Mouse (Mus musculus) forebrain, embryonic 14.5 days (tissue): ENCODE results near the gene Itgad. TPM values are rescaled to one million over a fixed set of nuclear protein-coding genes. Genes with fewer than 3 reads are reported as not detected.

Experiments used
- ATAC-seq: fragments of 200-750 bp; cut with Nextera tagmentation; 2 replicates; pipeline ENCODE4 v1.8.0; 2017; ENCODE audit warnings: mild to moderate bottlenecking, moderate library complexity
- DNase-seq: peaks from one replicate; pipeline ENCODE4 v3.0.0-alpha.2; 2015; ENCODE audit warnings: low spot score
- H3K27ac ChIP-seq: fragments of 300-500 bp; sonication (generic); 2 replicates; pipeline ENCODE4 v1.5.1; 2014; ENCODE audit warnings: low read depth, mild to moderate bottlenecking, control low read depth, low read length, moderate library complexity
- H3K27me3 ChIP-seq: fragments of 300-500 bp; sonication (generic); replicated peaks from 2 replicates; pipeline ENCODE4 v1.6.1; 2014; ENCODE audit warnings: low read length, control low read depth, mixed read lengths; ENCODE audit not compliant: control insufficient read depth, insufficient read depth
- H3K36me3 ChIP-seq: fragments of 300-500 bp; sonication (generic); 2 replicates; pipeline ENCODE4 v1.6.1; 2014; ENCODE audit warnings: low read length, control low read depth; ENCODE audit not compliant: control insufficient read depth, insufficient read depth
- H3K4me1 ChIP-seq: fragments of 300-500 bp; sonication (generic); 2 replicates; pipeline ENCODE4 v1.6.1; 2014; ENCODE audit warnings: antibody characterized with exemption, low read length, control low read depth; ENCODE audit not compliant: control insufficient read depth, insufficient read depth
- H3K4me2 ChIP-seq: fragments of 300-500 bp; sonication (generic); 2 replicates; pipeline ENCODE4 v1.6.1; 2014; ENCODE audit warnings: mild to moderate bottlenecking, control low read depth, low read length
- H3K4me3 ChIP-seq: fragments of 300-500 bp; sonication (generic); 2 replicates; pipeline ENCODE4 v1.5.1; 2014; ENCODE audit warnings: low read depth, low read length, control low read depth
- H3K9ac ChIP-seq: fragments of 300-500 bp; sonication (generic); 2 replicates; pipeline ENCODE4 v1.6.1; 2014; ENCODE audit warnings: mild to moderate bottlenecking, low read length, control low read depth, moderate library complexity
- H3K9me3 ChIP-seq: fragments of 300-500 bp; sonication (generic); replicated peaks from 2 replicates; pipeline ENCODE4 v1.6.1; 2016; ENCODE audit warnings: low read length, control low read depth, mixed read lengths; ENCODE audit not compliant: control insufficient read depth
- WGBS: fragments of 180-500 bp; shearing (Covaris S2); extraction: QIAGEN DNeasy Blood & Tissue Kit; methylation state at CpG from one replicate; pipeline ENCODE4 v1.1.7; 2014; 5-methylcytosine and 5-hydroxymethylcytosine counted together
- polyA plus RNA-seq: library from polyadenylated mRNA; unstranded; fragments of >200 nt; fragmentation: Nextera tagmentation; extraction: Ambion mirVana; gene quantifications from 2 replicates; pipeline ENCODE4 v1.2.1, GENCODE M21; 2014

Itgad gene
- polyA plus RNA-seq, 1 experiment from 2014 or later, result not detected

DNA sequence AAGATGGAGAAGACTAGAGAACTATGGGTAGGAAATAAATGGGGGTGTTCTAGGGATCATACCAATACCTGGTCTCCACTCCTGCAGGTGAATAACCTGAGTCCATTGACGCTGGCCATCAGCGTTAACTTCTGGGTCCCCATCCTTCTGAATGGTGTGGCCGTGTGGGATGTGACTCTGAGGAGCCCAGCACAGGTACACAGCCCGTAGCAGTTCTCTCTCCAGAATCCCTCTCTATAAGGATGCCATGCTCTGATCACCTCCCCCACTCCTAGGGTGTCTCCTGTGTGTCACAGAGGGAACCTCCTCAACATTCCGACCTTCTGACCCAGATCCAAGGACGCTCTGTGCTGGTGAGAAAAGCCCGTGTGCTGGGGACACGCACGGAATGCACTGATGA, 48.9 kb downstream of the Itgad start:
- no peak overlapping the region for H3K4me2 ChIP-seq
- no peaks in the 10 kb centered on the region for H3K9me3 ChIP-seq
- no peaks in the 10 kb centered on the region for H3K4me1 ChIP-seq
- H3K4me3 ChIP-seq, result no peak overlapping the region
- 82% methylated on average over 9 of the region's 9 CpGs for WGBS
- H3K27ac ChIP-seq, result no peak overlapping the region
- H3K27me3 ChIP-seq, result no peaks in the 10 kb centered on the region
- no peaks in the 10 kb centered on the region for H3K36me3 ChIP-seq
- ATAC-seq, result no peak
- no peak for DNase-seq
- no peak overlapping the region for H3K9ac ChIP-seq

DNA sequence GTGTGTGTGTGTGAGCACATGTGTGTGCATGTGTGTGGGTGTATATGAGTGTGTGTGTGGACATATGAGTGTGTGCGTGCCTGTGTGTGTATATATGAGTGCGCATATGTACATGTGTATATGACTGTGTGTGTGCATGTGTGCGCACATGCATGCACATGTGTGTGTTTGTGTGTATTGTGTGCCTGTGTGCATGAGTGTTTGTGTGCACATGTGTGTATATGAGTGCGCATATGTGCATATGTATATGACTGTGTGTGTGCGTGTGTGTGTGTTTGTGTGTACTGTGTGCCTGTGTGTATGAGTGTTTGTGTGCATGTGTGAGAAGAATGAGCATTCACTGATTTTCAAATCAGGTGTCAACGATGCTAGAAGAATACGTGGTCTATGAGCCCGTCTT, 50.0 kb downstream of the Itgad start:
- Histone ChIP-seq H3K9me3 (no peaks in the 10 kb centered on the region), H3K27me3 (no peaks in the 10 kb centered on the region), H3K27ac (no peak overlapping the region), H3K36me3 (no peaks in the 10 kb centered on the region), H3K9ac (no peak overlapping the region), H3K4me1 (no peaks in the 10 kb centered on the region), H3K4me3 (no peak overlapping the region), H3K4me2 (no peak overlapping the region)
- 88% methylated on average over 8 of the region's 8 CpGs for WGBS
- DNase-seq (no peak), ATAC-seq (no peak)

- Histone ChIP-seq H3K4me2 (no peak overlapping the region), H3K27ac (no peak overlapping the region), H3K4me1 (no peaks in the 10 kb centered on the region), H3K4me3 (no peak overlapping the region), H3K27me3 (no peaks in the 10 kb centered on the region), H3K9me3 (no peaks in the 10 kb centered on the region), H3K9ac (no peak overlapping the region), H3K36me3 (no peaks in the 10 kb centered on the region)
- WGBS, result 86% methylated on average over 18 of the region's 18 CpGs
- DNase-seq (no peak), ATAC-seq (no peak)
These were observed 51.5 kb downstream of the Itgad start for GRCm38 (mm10) chr7:128205695-128206094.

GRCm38 (mm10) chr7:128206152-128206551, 52.0 kb downstream of the Itgad start, which contains the start of gene Cox6a2:
Cox6a2 (minus strand) TSS chr7:128206387.
- Histone ChIP-seq H3K4me3 (no peak within 1 kb of the TSS), H3K4me1 (no peaks in the 10 kb centered on the region), H3K9me3 (no peaks in the 10 kb centered on the region), H3K27me3 (no peaks in the 10 kb centered on the region), H3K36me3 (no peaks in the 10 kb centered on the region), H3K9ac (no peak within 1 kb of the TSS), H3K4me2 (no peak within 1 kb of the TSS), H3K27ac (no peak within 1 kb of the TSS)
- DNase-seq (no peak), ATAC-seq (no peak)
- WGBS, result 74% methylated on average over 6 of the region's 6 CpGs

DNA sequence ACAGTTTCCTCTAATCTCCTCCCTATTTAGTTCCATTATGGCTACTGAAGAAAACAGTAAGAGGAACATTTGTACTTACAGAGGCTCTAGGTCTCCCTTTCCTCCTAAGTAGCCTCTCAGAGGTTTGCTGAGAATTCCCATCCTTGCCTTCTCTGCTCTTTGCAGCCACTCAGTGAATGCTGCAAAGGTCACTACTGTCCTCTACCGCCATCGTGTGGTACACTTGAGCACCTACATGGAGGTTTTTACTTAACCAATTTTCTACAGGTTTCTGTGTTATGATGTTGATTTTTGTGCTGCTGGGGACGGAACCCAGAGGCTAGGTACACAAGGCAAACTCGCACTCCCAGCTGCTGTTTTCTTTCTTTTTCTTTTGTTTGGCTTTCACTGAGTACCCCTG, 54.0 kb downstream of the Itgad start:
- Histone ChIP-seq H3K4me3 (no peak overlapping the region), H3K36me3 (no peaks in the 10 kb centered on the region), H3K9ac (no peak overlapping the region), H3K4me2 (no peak overlapping the region), H3K4me1 (no peaks in the 10 kb centered on the region), H3K9me3 (no peaks in the 10 kb centered on the region), H3K27me3 (no peaks in the 10 kb centered on the region), H3K27ac (no peak overlapping the region)
- whole genome bisulfite sequencing, result 5% methylated on average over 4 of the region's 4 CpGs
- no peak for ATAC-seq
- DNase-seq, result peak; percentile 88

GRCm38 (mm10) chr7:128209826-128210225, 55.6 kb downstream of the Itgad start:
- no peaks in the 10 kb centered on the region for H3K36me3 ChIP-seq
- H3K27ac ChIP-seq, result no peak overlapping the region
- no peak for ATAC-seq
- H3K4me3 ChIP-seq, result no peak overlapping the region
- 68% methylated on average over 3 of the region's 3 CpGs for WGBS
- no peaks in the 10 kb centered on the region for H3K9me3 ChIP-seq
- no peak overlapping the region for H3K9ac ChIP-seq
- H3K27me3 ChIP-seq, result no peaks in the 10 kb centered on the region
- no peak overlapping the region for H3K4me2 ChIP-seq
- H3K4me1 ChIP-seq, result no peaks in the 10 kb centered on the region
- no peak for DNase-seq

DNA sequence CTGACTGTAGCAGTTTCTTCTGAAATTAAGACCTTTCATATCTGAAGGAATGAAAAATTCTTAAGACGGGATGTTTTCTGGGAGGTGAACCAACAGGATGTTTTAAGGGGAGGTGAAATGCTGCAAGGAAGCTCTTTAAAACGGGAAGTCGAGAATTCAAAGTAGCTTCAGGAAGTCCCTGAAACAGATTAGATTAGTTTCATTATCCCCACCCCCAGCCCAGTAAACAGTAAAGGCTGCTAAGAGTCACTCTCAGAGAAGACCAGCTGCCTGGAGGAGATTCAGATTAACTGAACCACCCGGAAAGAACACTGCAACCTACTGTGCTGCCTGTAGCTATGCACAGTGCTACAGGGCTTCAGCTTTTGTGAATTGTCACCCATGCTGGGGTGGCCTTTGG, 65.8 kb downstream of the Itgad start:
- H3K27ac ChIP-seq, result no peak overlapping the region
- no peaks in the 10 kb centered on the region for H3K4me1 ChIP-seq
- H3K27me3 ChIP-seq, result no peaks in the 10 kb centered on the region
- ATAC-seq (no peak), DNase-seq (no peak)
- H3K36me3 ChIP-seq, result no peaks in the 10 kb centered on the region
- H3K4me3 ChIP-seq, result no peak overlapping the region
- H3K9ac ChIP-seq, result no peak overlapping the region
- no peak overlapping the region for H3K4me2 ChIP-seq
- H3K9me3 ChIP-seq, result no peaks in the 10 kb centered on the region
- 88% methylated on average over 4 of the region's 4 CpGs for WGBS

GRCm38 (mm10) chr7:128220936-128221335, 66.8 kb downstream of the Itgad start:
- Histone ChIP-seq H3K27ac (no peak overlapping the region), H3K4me2 (no peak overlapping the region), H3K9ac (no peak overlapping the region), H3K4me1 (no peaks in the 10 kb centered on the region), H3K4me3 (no peak overlapping the region), H3K27me3 (no peaks in the 10 kb centered on the region), H3K9me3 (no peaks in the 10 kb centered on the region), H3K36me3 (no peaks in the 10 kb centered on the region)
- DNase-seq (no peak), ATAC-seq (no peak)
- 91% methylated on average over 3 of the region's 3 CpGs for WGBS

DNA sequence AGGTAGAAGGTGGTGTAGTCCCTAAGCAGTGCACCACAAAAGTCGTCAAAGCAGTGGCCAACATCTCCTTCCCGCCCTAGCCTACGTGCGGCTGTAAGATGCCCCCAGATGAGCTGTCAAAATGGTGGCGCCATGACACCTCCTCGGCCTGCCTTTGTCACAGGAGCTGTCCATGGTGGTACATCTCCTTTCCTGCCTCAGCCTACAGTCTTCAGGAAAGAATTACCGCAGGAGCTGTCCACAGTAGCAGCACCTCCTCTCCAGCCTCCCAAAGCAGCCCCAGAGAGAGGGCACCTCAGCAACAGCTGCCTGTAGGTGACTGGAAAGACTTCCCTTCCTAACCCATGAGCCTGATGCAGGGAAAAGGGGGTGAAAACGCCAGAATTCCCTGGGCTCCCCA, 77.6 kb downstream of the Itgad start:
- WGBS, result 51% methylated on average over 8 of the region's 8 CpGs
- no peaks in the 10 kb centered on the region for H3K27me3 ChIP-seq
- no peaks in the 10 kb centered on the region for H3K36me3 ChIP-seq
- ATAC-seq (no peak), DNase-seq (no peak)
- H3K9me3 ChIP-seq, result no peaks in the 10 kb centered on the region
- H3K27ac ChIP-seq, result no peak overlapping the region
- no peaks in the 10 kb centered on the region for H3K4me1 ChIP-seq
- no peak overlapping the region for H3K9ac ChIP-seq
- no peak overlapping the region for H3K4me2 ChIP-seq
- H3K4me3 ChIP-seq, result no peak overlapping the region
